ENCODE assay signal across 8 mouse cellular contexts in genomic region chr11:97766154-97766881, GRCm38 (mm10). TPM values are rescaled to one million over a fixed set of nuclear protein-coding genes. Genes with fewer than 3 reads are reported as not detected.
DNase-seq lines count a peak whose midpoint lies in the region; ATAC-seq and TF ChIP-seq lines count a peak whose summit lies in the region.

Gene Cwc25, minus strand, starts transcription at chr11:97766556.

- peak; percentile 97 for TF ChIP-seq POLR2A in heart, adult 2 months (IDR thresholded peaks at IDR 0.05; ENCODE audit: insufficient read depth, low read depth, low read length)

- WGBS in embryonic facial prominence, embryonic 14.5 days = 2% methylated on average over 38 of the region's 38 CpGs
- 1% methylated on average over 38 of the region's 38 CpGs for WGBS in heart, adult 2 months
- WGBS in limb, embryonic 13.5 days = under 1% methylated on average over 38 of the region's 38 CpGs
- WGBS in midbrain, embryonic 16.5 days = 1% methylated on average over 38 of the region's 38 CpGs

- peak; percentile 96 for ATAC-seq in embryonic facial prominence, embryonic 14.5 days (ENCODE audit: low read depth)
- ATAC-seq in limb, embryonic 13.5 days (ENCODE audit: low FRiP score, low read depth) = peak; percentile 93
- ATAC-seq in midbrain, embryonic 16.5 days = peak; percentile 93

- TF ChIP-seq EP300 in heart, adult 2 months (IDR thresholded peaks at IDR 0.05; ENCODE audit: insufficient read depth, low read depth, low read length) = peak; percentile 97

- peaks cover 4% of the 10 kb centered on the region for H3K4me1 ChIP-seq in embryonic facial prominence, embryonic 14.5 days (ENCODE audit: control insufficient read depth, insufficient read depth, low read length)
- H3K4me1 ChIP-seq in heart, adult 2 months (ENCODE audit: control insufficient read depth, insufficient read depth, low read length) = no peaks in the 10 kb centered on the region
- peaks cover 19% of the 10 kb centered on the region for H3K4me1 ChIP-seq in limb, embryonic 13.5 days
- H3K4me1 ChIP-seq in midbrain, embryonic 16.5 days (ENCODE audit: control insufficient read depth, insufficient read depth, low read length) = peaks cover 10% of the 10 kb centered on the region

- peaks cover 22% of the 10 kb centered on the region for H3K36me3 ChIP-seq in embryonic facial prominence, embryonic 14.5 days (ENCODE audit: control insufficient read depth, insufficient read depth, low read length)
- no peaks in the 10 kb centered on the region for H3K36me3 ChIP-seq in heart, adult 2 months (ENCODE audit: control insufficient read depth, insufficient read depth, low read length)
- H3K36me3 ChIP-seq in limb, embryonic 13.5 days = peaks cover 31% of the 10 kb centered on the region
- peaks cover 9% of the 10 kb centered on the region for H3K36me3 ChIP-seq in midbrain, embryonic 16.5 days (ENCODE audit: control insufficient read depth, insufficient read depth, low read length)

- intact Hi-C loops in heart, adult 2 months (cut with DNase I) = loop anchor here (1.0 kb wide), 2 partner anchors 16 to 21 kb away; partner anchors contain the start of gene Rpl23

- H3K27ac ChIP-seq in embryonic facial prominence, embryonic 14.5 days (replicated peaks; ENCODE audit: low read depth, low read length) = peak within 1 kb of the TSS; percentile 92
- H3K27ac ChIP-seq in heart, adult 2 months = peak within 1 kb of the TSS; percentile 95
- H3K27ac ChIP-seq in limb, embryonic 13.5 days = peak within 1 kb of the TSS; percentile 92
- peak within 1 kb of the TSS; percentile 80 for H3K27ac ChIP-seq in midbrain, embryonic 16.5 days (ENCODE audit: low read length)

- no peak for TF ChIP-seq CTCF in heart, adult 2 months (IDR thresholded peaks at IDR 0.05)

- peaks cover 2% of the 10 kb centered on the region; the same call in 1 of the 2 replicates for H3K79me2 ChIP-seq in heart, adult 2 months (replicated peaks; ENCODE audit: control insufficient read depth, insufficient read depth, low read length)

- H3K27me3 ChIP-seq in embryonic facial prominence, embryonic 14.5 days (replicated peaks; ENCODE audit: control insufficient read depth, insufficient read depth, low read length) = no peaks in the 10 kb centered on the region
- H3K27me3 ChIP-seq in heart, adult 2 months (ENCODE audit: control insufficient read depth, insufficient read depth, low read length) = no peaks in the 10 kb centered on the region
- H3K27me3 ChIP-seq in limb, embryonic 13.5 days = no peaks in the 10 kb centered on the region
- H3K27me3 ChIP-seq in midbrain, embryonic 16.5 days (ENCODE audit: control insufficient read depth, insufficient read depth, low read depth, low read length) = no peaks in the 10 kb centered on the region

- peak within 1 kb of the TSS; percentile 90 for H3K9ac ChIP-seq in embryonic facial prominence, embryonic 14.5 days (ENCODE audit: low read depth, low read length)
- H3K9ac ChIP-seq in heart, adult 2 months (ENCODE audit: low read depth, low read length) = peak within 1 kb of the TSS; percentile 79
- peak within 1 kb of the TSS; percentile 90 for H3K9ac ChIP-seq in limb, embryonic 13.5 days
- H3K9ac ChIP-seq in midbrain, embryonic 16.5 days (ENCODE audit: low read depth, low read length) = peak within 1 kb of the TSS; percentile 87

- H3K4me3 ChIP-seq in embryonic facial prominence, embryonic 14.5 days (ENCODE audit: low read depth, low read length) = peak within 1 kb of the TSS; percentile 84
- H3K4me3 ChIP-seq in heart, adult 2 months = peak within 1 kb of the TSS; percentile 90
- H3K4me3 ChIP-seq in limb, embryonic 13.5 days = peak within 1 kb of the TSS; percentile 88
- peak within 1 kb of the TSS; percentile 81 for H3K4me3 ChIP-seq in midbrain, embryonic 16.5 days (ENCODE audit: low read depth, low read length)

- peak; percentile 99 for DNase-seq in 3T3-L1 (ENCODE audit: low read depth, low spot score)
- DNase-seq in adrenal gland, postnatal 4 days (ENCODE audit: low spot score in 2 of 2) = peak; percentile 85 to 86
- DNase-seq in embryonic facial prominence, embryonic 14.5 days (ENCODE audit: low spot score) = peak; percentile 97
- DNase-seq in heart, adult 2 months = peak; percentile 95 to 97
- peak; percentile 93 to 95 for DNase-seq in kidney, adult 8-10 months
- DNase-seq in spleen, postnatal 10 days (ENCODE audit: low spot score in 2 of 2) = peak; percentile 93 to 96

- no peaks in the 10 kb centered on the region for H3K9me3 ChIP-seq in embryonic facial prominence, embryonic 14.5 days (ENCODE audit: control insufficient read depth, low read length)
- 0 out of 2 replicates have a peak, but pooled peaks cover 3% of the 10 kb centered on the region for H3K9me3 ChIP-seq in limb, embryonic 13.5 days
- H3K9me3 ChIP-seq in midbrain, embryonic 16.5 days (replicated peaks; ENCODE audit: control insufficient read depth, low read length, poor library complexity, severe bottlenecking) = no peaks in the 10 kb centered on the region

- peak within 1 kb of the TSS; percentile 76 for H3K4me2 ChIP-seq in embryonic facial prominence, embryonic 14.5 days (ENCODE audit: low read depth, low read length)
- peak within 1 kb of the TSS; percentile 89 for H3K4me2 ChIP-seq in limb, embryonic 13.5 days (replicated peaks)
- H3K4me2 ChIP-seq in midbrain, embryonic 16.5 days (ENCODE audit: low read length) = peak within 1 kb of the TSS; percentile 80

RNA-seq across cellular contexts. Expression of gene Cwc25, which starts in this region (rescaled TPM):
- total RNA-seq in adrenal gland, postnatal 4 days (2021) = 10 to 100 TPM; 23.0 to 24.5 TPM
- 10.3 and 11.8 TPM in 2 replicates for polyA plus RNA-seq in embryonic facial prominence, embryonic 14.5 days (2014; fragmentation: Nextera tagmentation; extraction: Ambion mirVana)
- 1 to 10 TPM; 7.6 to 7.9 TPM for total RNA-seq in heart, adult 2 months (2021)
- polyA plus RNA-seq in heart, adult 2 months (2012; rRNA removed) = 6.0 and 8.7 TPM in 2 replicates
- 21.0 and 23.3 TPM in 2 replicates for polyA plus RNA-seq in limb, embryonic 13.5 days (2015; fragmentation: Nextera tagmentation; extraction: Ambion mirVana)
- polyA plus RNA-seq in midbrain, embryonic 16.5 days (2015; fragmentation: Nextera tagmentation; extraction: Ambion mirVana) = 15.9 and 17.2 TPM in 2 replicates

Comparison
In these comparisons a context has a peak if more than half of its experiments do, and no peak if none do; other contexts are left out.
1. Peak in every context shown above with its lines: DNase-seq, ATAC-seq, H3K4me3 ChIP-seq and H3K27ac ChIP-seq.